Mouse (Mus musculus) MEL (cell line): ENCODE results near the gene Rbfox3.

ENCODE experiments used
- CTCF ChIP-seq, 3 experiments: IDR thresholded peaks in 2 of 3; conservative IDR thresholded peaks in 1 of 3; 2 replicates each; pipeline ENCODE4 v1.5.1; 2011 to 2012; ENCODE audit warnings: low read length in 3 of 3, low read depth in 2 of 3, mild to moderate bottlenecking in 2 of 3, improper control_type of control experiment in 1 of 3, inconsistent platforms in 1 of 3, mixed read lengths in 1 of 3, moderate library complexity in 1 of 3; ENCODE audit not compliant: control insufficient read depth in 1 of 3, insufficient read depth in 1 of 3, poor library complexity in 1 of 3, severe bottlenecking in 1 of 3
- NRF1 ChIP-seq: IDR thresholded peaks from 2 replicates; pipeline ENCODE4 v1.6.1; 2014; ENCODE audit warnings: low read depth, mild to moderate bottlenecking, inconsistent platforms, low read length, improper control_type of control experiment, moderate library complexity; ENCODE audit not compliant: poor library complexity, insufficient read depth, severe bottlenecking
- POLR2A ChIP-seq, 2 experiments: IDR thresholded peaks; 2 replicates each; pipeline ENCODE4 v1.6.1; 2011 to 2012; ENCODE audit warnings: low read length in 2 of 2, mild to moderate bottlenecking in 2 of 2, control low read depth in 1 of 2, improper control_type of control experiment in 1 of 2, low read depth in 1 of 2, moderate library complexity in 1 of 2; ENCODE audit not compliant: control insufficient read depth in 1 of 2, insufficient read depth in 1 of 2, poor library complexity in 1 of 2
- RCOR1 ChIP-seq: IDR thresholded peaks from 2 replicates; pipeline ENCODE4 v1.6.1; 2012; ENCODE audit warnings: low read depth, mild to moderate bottlenecking, inconsistent platforms, low read length, improper control_type of control experiment
- SIN3A ChIP-seq: IDR thresholded peaks from 2 replicates; pipeline ENCODE4 v1.6.1; 2012; ENCODE audit warnings: low read length, improper control_type of control experiment, inconsistent platforms
- TBP ChIP-seq: IDR thresholded peaks from 2 replicates; pipeline ENCODE4 v1.8.0; 2011; ENCODE audit warnings: low read depth, low read length, improper control_type of control experiment
- UBTF ChIP-seq: IDR thresholded peaks from 2 replicates; pipeline ENCODE4 v1.6.1; 2012; ENCODE audit warnings: low read depth, mild to moderate bottlenecking, inconsistent platforms, low read length, improper control_type of control experiment, moderate library complexity, borderline replicate concordance; ENCODE audit not compliant: insufficient read depth

DNA sequence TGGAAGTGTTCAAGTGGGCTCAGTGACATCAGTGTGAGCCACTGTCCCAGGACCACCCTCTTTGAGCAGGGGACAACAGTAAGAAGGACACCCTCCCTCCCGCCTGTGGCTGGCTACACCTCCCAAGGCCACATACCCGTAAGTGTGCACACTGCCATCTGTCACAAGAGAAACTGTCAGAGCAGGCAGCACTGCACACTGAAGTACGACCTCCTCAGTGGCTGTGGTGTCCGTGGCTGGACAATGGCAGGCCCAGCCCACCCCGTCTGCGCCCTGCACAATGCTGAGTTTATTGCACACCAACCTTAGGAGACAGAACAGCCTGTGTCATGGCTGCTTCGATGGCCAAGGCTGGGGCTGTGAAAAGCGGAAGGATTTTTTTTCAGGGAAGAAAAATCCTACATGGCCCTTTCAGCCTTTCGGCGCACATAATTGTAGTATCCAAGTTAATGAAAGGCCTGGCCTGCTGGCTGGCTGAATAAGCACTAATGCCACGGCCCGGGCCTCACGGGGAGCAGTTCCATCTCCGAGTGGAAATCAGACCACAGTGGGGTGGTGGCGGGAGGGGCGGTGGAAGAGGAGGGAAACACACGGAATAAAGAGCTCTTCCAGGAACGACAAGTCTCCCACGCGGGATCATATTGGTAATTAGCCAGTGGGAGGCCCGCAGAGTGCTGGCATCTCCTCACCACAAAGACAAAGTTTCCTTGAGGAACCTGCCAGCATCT, 14.1 kb downstream of the Rbfox3 start:
- TF ChIP-seq CTCF (IDR thresholded peaks at IDR 0.05 in 2 of 3, conservative IDR thresholded peaks at IDR 0.05 in 1 of 3; ENCODE audit: control insufficient read depth in 1 of 3, insufficient read depth in 1 of 3, low read depth in 2 of 3, low read length in 3 of 3, poor library complexity in 1 of 3, severe bottlenecking in 1 of 3) (no peak), TBP (no peak), NRF1 (no peak), RCOR1 (no peak), SIN3A (no peak), UBTF (no peak), POLR2A (IDR thresholded peaks at IDR 0.05; ENCODE audit: control insufficient read depth in 1 of 2, insufficient read depth in 1 of 2, low read depth in 1 of 2, low read length in 2 of 2, poor library complexity in 1 of 2) (no peak)
